Mouse (Mus musculus): ENCODE results near the gene Sos2.
A peak's percentile ranks its signal among the peaks of the same experiment; 100 is the strongest.

Sos2 gene

GRCm38 (mm10) chr12:69681566-69682061 lies at the start of gene Sos2:
TSS of gene Sos2 (minus strand) at chr12:69681852.
- DNase-seq: peak; percentile 55

- DNase-seq: no peak
Observed at GRCm38 (mm10) chr12:69730306-69730705, 48.7 kb upstream of the Sos2 start.

- no peak for DNase-seq
Observed at GRCm38 (mm10) chr12:69729246-69729645, 47.6 kb upstream of the Sos2 start.

GRCm38 (mm10) chr12:69724711-69725460 lies 43.2 kb upstream of the Sos2 start, which contains the start of the genes L2hgdh and Atp5s:
TSS of gene L2hgdh (minus strand) at chr12:69724873.
TSS of gene Atp5s (plus strand) at chr12:69724950.
- DNase-seq: peak; percentile 89

GRCm38 (mm10) chr12:69724018-69724710 lies 42.5 kb upstream of the Sos2 start:
- no peak for DNase-seq

GRCm38 (mm10) chr12:69723376-69723775 lies 41.7 kb upstream of the Sos2 start:
- DNase-seq: no peak

GRCm38 (mm10) chr12:69722857-69723256 lies 41.2 kb upstream of the Sos2 start:
- DNase-seq: no peak

GRCm38 (mm10) chr12:69713628-69714027 lies 32.0 kb upstream of the Sos2 start:
- DNase-seq: no peak

- no peak for DNase-seq
Observed at GRCm38 (mm10) chr12:69704799-69705458, 23.3 kb upstream of the Sos2 start.

- DNase-seq: no peak
Observed at GRCm38 (mm10) chr12:69698352-69698751, 16.7 kb upstream of the Sos2 start.

GRCm38 (mm10) chr12:69696746-69697145 lies 15.1 kb upstream of the Sos2 start:
- peak; percentile 9 for DNase-seq

- DNase-seq: no peak
Observed at GRCm38 (mm10) chr12:69693471-69693870, 11.8 kb upstream of the Sos2 start.

- DNase-seq: no peak
Observed at GRCm38 (mm10) chr12:69690714-69691113, 9.1 kb upstream of the Sos2 start.

- no peak for DNase-seq
Observed at GRCm38 (mm10) chr12:69689094-69689493, 7.4 kb upstream of the Sos2 start.

- DNase-seq: no peak
Observed at GRCm38 (mm10) chr12:69688368-69688767, 6.7 kb upstream of the Sos2 start.

GRCm38 (mm10) chr12:69683537-69683936 lies 1.9 kb upstream of the Sos2 start:
- DNase-seq: peak; percentile 47

- DNase-seq: no peak
Observed at GRCm38 (mm10) chr12:69682788-69683419, 1.3 kb upstream of the Sos2 start.

GRCm38 (mm10) chr12:69682065-69682787 lies 574 bp upstream of the Sos2 start:
- peak; percentile 79 for DNase-seq

- peak; percentile 14 for DNase-seq
Observed at GRCm38 (mm10) chr12:69680635-69681565, 752 bp downstream of the Sos2 start.

GRCm38 (mm10) chr12:69676157-69676556 lies 5.5 kb downstream of the Sos2 start:
- DNase-seq: no peak
